In the genomic region with DNA sequence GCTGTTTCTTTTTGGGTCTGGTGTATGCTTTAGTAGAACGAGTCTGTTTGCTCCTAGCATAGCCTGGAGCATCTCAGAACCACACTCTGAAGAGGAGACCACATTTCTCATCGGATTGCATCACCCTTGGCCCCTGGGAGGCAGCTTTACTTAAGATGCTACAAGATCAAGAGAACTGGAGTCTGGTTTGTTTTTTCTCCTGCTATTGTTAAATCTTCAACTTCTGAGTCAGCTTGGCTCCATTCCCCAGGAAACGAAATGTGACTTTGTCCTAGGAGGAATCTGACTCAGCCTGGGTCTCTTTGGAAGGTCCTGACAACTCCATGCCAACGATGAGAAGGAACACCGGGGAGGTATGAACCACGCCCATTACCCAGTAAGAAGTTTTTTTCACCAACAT, we compare ENCODE assay signal across 24 mouse cellular contexts.
DNase-seq lines count a peak whose midpoint lies in the region; ATAC-seq and TF ChIP-seq lines count a peak whose summit lies in the region.
"Had no signal": no experiment of that assay in that cellular context is flagged by ENCODE, and none has a peak within 500 bp of the region (broad histone marks: within the 10 kb centered on the region; RNA-seq: fewer than 3 reads in every experiment).

No protein-coding gene starts in this region.

- no peak for ATAC-seq in liver, embryonic 11.5 days (replicated peaks; ENCODE audit: low FRiP score)
- ATAC-seq in intestine, postnatal 0 days = no peak
- ATAC-seq: forebrain, embryonic 16.5 days; hindbrain, embryonic 16.5 days; liver, embryonic 12.5 days; midbrain, embryonic 15.5 days had no signal

- no peak for TF ChIP-seq CTCF in intestine, postnatal 0 days (IDR thresholded peaks at IDR 0.05; ENCODE audit: low read depth)

- H3K27ac ChIP-seq in liver, embryonic 11.5 days (ENCODE audit: low read depth, low read length) = no peak overlapping the region
- no peak overlapping the region for H3K27ac ChIP-seq in intestine, postnatal 0 days (ENCODE audit: low read depth, low read length)
- H3K27ac ChIP-seq: kidney, postnatal 0 days; layer of hippocampus, adult 2 months; left cerebral cortex, adult 2 months; limb, embryonic 10.5 days; liver, embryonic 12.5 days; lung, embryonic 15.5 days; midbrain, embryonic 15.5 days; neural tube, embryonic 12.5 days; stomach, postnatal 0 days had no signal

- H3K4me2 ChIP-seq in liver, embryonic 11.5 days = no peak overlapping the region
- no peak overlapping the region for H3K4me2 ChIP-seq in intestine, postnatal 0 days (replicated peaks; ENCODE audit: low read depth)
- H3K4me2 ChIP-seq: heart, embryonic 12.5 days; liver, embryonic 12.5 days; lung, embryonic 15.5 days; midbrain, embryonic 15.5 days; neural tube, embryonic 12.5 days had no signal

- no peaks in the 10 kb centered on the region for H3K4me1 ChIP-seq in liver, embryonic 11.5 days (replicated peaks; ENCODE audit: control insufficient read depth, insufficient read depth, low read length)
- H3K4me1 ChIP-seq in intestine, postnatal 0 days (replicated peaks; ENCODE audit: control insufficient read depth, insufficient read depth, low read length) = no peaks in the 10 kb centered on the region
- H3K4me1 ChIP-seq: heart, embryonic 12.5 days; limb, embryonic 10.5 days; liver, embryonic 12.5 days; lung, embryonic 15.5 days; midbrain, embryonic 15.5 days; neural tube, embryonic 12.5 days had no signal

- no peaks in the 10 kb centered on the region for H3K27me3 ChIP-seq in liver, embryonic 11.5 days (replicated peaks; ENCODE audit: control insufficient read depth, insufficient read depth, low read length)
- H3K27me3 ChIP-seq in intestine, postnatal 0 days (replicated peaks; ENCODE audit: control insufficient read depth, insufficient read depth, low read length) = no peaks in the 10 kb centered on the region
- H3K27me3 ChIP-seq: heart, embryonic 12.5 days; liver, embryonic 12.5 days; lung, embryonic 15.5 days; midbrain, embryonic 15.5 days; neural tube, embryonic 12.5 days had no signal

- no peaks in the 10 kb centered on the region for H3K36me3 ChIP-seq in liver, embryonic 11.5 days (ENCODE audit: control insufficient read depth, insufficient read depth, low read length)
- no peaks in the 10 kb centered on the region for H3K36me3 ChIP-seq in intestine, postnatal 0 days (ENCODE audit: control insufficient read depth, insufficient read depth)
- H3K36me3 ChIP-seq: heart, embryonic 12.5 days; limb, embryonic 10.5 days; liver, embryonic 12.5 days; lung, embryonic 15.5 days; midbrain, embryonic 15.5 days; neural tube, embryonic 12.5 days had no signal

- H3K4me3 ChIP-seq in liver, embryonic 11.5 days (ENCODE audit: low read depth, low read length) = no peak overlapping the region
- H3K4me3 ChIP-seq in intestine, postnatal 0 days (ENCODE audit: low read depth, low read length) = no peak overlapping the region
- H3K4me3 ChIP-seq: heart, embryonic 12.5 days; layer of hippocampus, adult 2 months; left cerebral cortex, adult 2 months; limb, embryonic 10.5 days; liver, embryonic 12.5 days; lung, embryonic 15.5 days; midbrain, embryonic 15.5 days; neural tube, embryonic 12.5 days had no signal

- 75% methylated on average over 6 of the region's 6 CpGs for WGBS in liver, embryonic 11.5 days
- WGBS in intestine, postnatal 0 days = 72% methylated on average over 6 of the region's 6 CpGs

- peak; percentile 57 to 83 for DNase-seq in adrenal gland, adult (ENCODE audit: inconsistent age in 2 of 2, low spot score in 1 of 2)
- no peak for DNase-seq in adrenal gland, adult 18-20 months (ENCODE audit: low spot score in 2 of 2)
- peak; percentile 3 for DNase-seq in lung, postnatal 14 days
- no peak for DNase-seq in lung, adult 18-20 months
- DNase-seq in adrenal gland, postnatal 14 days = peak; percentile 42
- DNase-seq in gastrocnemius, postnatal 25 days = peak; percentile 47
- DNase-seq in liver, embryonic 11.5 days (ENCODE audit: low spot score) = no peak
- DNase-seq: cerebellum, postnatal 25 days; heart, postnatal 36 days; kidney, adult 11 months; thymus, postnatal 25 days had no signal

- H3K9me3 ChIP-seq in liver, embryonic 11.5 days (ENCODE audit: control insufficient read depth, low read length) = no peaks in the 10 kb centered on the region
- no peaks in the 10 kb centered on the region for H3K9me3 ChIP-seq in intestine, postnatal 0 days (ENCODE audit: control insufficient read depth)
- H3K9me3 ChIP-seq: heart, embryonic 12.5 days; limb, embryonic 10.5 days; liver, embryonic 12.5 days; lung, embryonic 15.5 days; midbrain, embryonic 15.5 days; neural tube, embryonic 12.5 days had no signal

- no peak overlapping the region for H3K9ac ChIP-seq in liver, embryonic 11.5 days (ENCODE audit: low read depth, low read length)
- no peak overlapping the region for H3K9ac ChIP-seq in intestine, postnatal 0 days (ENCODE audit: low read depth, low read length)
- H3K9ac ChIP-seq: heart, embryonic 12.5 days; liver, embryonic 12.5 days; lung, embryonic 15.5 days; midbrain, embryonic 15.5 days; neural tube, embryonic 12.5 days had no signal

Comparison
In these comparisons a context has a peak if more than half of its experiments do, and no peak if none do; other contexts are left out.
1. DNase-seq: peak in adrenal gland, adult (2 of 2), lung, postnatal 14 days (single experiment), adrenal gland, postnatal 14 days (single experiment) and gastrocnemius, postnatal 25 days (single experiment); none in adrenal gland, adult 18-20 months (0 of 2), lung, adult 18-20 months (0 of 2) and liver, embryonic 11.5 days (single experiment).